Mouse (Mus musculus): ENCODE results near the gene Dexi. TPM values are rescaled to one million over a fixed set of nuclear protein-coding genes. Genes with fewer than 3 reads are reported as not detected.

Dexi gene
- total and polyA plus RNA-seq, 2 experiments: 8.9 to 70.0 TPM

- no peak overlapping the region for H3K27ac ChIP-seq (replicated peaks; ENCODE audit: insufficient read depth, low read depth, low read length)
- H3K79me2 ChIP-seq (ENCODE audit: control insufficient read depth, insufficient read depth, low read length): no peaks in the 10 kb centered on the region
- TF ChIP-seq POLR2A (IDR thresholded peaks at IDR 0.05; ENCODE audit: extremely low read depth, insufficient read depth, low read length): no peak
- no peak for TF ChIP-seq CTCF (IDR thresholded peaks at IDR 0.05; ENCODE audit: low read depth, low read length)
- H3K9ac ChIP-seq (ENCODE audit: low read depth, low read length): no peak overlapping the region
- H3K27me3 ChIP-seq (ENCODE audit: control insufficient read depth, insufficient read depth, low read length): no peaks in the 10 kb centered on the region
- DNase-seq (ENCODE audit: extremely low read depth, low read depth, low spot score): no peak
- no peak overlapping the region for H3K4me3 ChIP-seq (ENCODE audit: insufficient read depth, low read depth, low read length)
- peaks cover 41% of the 10 kb centered on the region for H3K36me3 ChIP-seq (ENCODE audit: control insufficient read depth, insufficient read depth, low read length)
- 76% methylated on average over 5 of the region's 5 CpGs for WGBS
- H3K4me1 ChIP-seq (ENCODE audit: control insufficient read depth, insufficient read depth, low read length): peaks cover 8% of the 10 kb centered on the region
Observed at GRCm38 (mm10) chr16:10577548-10577947, 34.7 kb upstream of the Dexi start.

GRCm38 (mm10) chr16:10575915-10576314, 33.1 kb upstream of the Dexi start:
- no peak overlapping the region for H3K4me3 ChIP-seq (ENCODE audit: insufficient read depth, low read depth, low read length)
- H3K4me1 ChIP-seq (ENCODE audit: control insufficient read depth, insufficient read depth, low read length): peaks cover 8% of the 10 kb centered on the region
- WGBS: 46% methylated on average over 4 of the region's 4 CpGs
- TF ChIP-seq POLR2A (IDR thresholded peaks at IDR 0.05; ENCODE audit: extremely low read depth, insufficient read depth, low read length) (no peak), CTCF (IDR thresholded peaks at IDR 0.05; ENCODE audit: low read depth, low read length) (no peak)
- no peaks in the 10 kb centered on the region for H3K79me2 ChIP-seq (ENCODE audit: control insufficient read depth, insufficient read depth, low read length)
- peak overlapping the region; percentile 7; the same call in 1 of the 2 replicates for H3K27ac ChIP-seq (replicated peaks; ENCODE audit: insufficient read depth, low read depth, low read length)
- DNase-seq (ENCODE audit: extremely low read depth, low read depth, low spot score): peak; percentile 77
- H3K36me3 ChIP-seq (ENCODE audit: control insufficient read depth, insufficient read depth, low read length): peaks cover 40% of the 10 kb centered on the region
- H3K27me3 ChIP-seq (ENCODE audit: control insufficient read depth, insufficient read depth, low read length): no peaks in the 10 kb centered on the region
- H3K9ac ChIP-seq (ENCODE audit: low read depth, low read length): no peak overlapping the region

GRCm38 (mm10) chr16:10574936-10575335, 32.1 kb upstream of the Dexi start:
- no peak for TF ChIP-seq CTCF (IDR thresholded peaks at IDR 0.05; ENCODE audit: low read depth, low read length)
- no peak for TF ChIP-seq POLR2A (IDR thresholded peaks at IDR 0.05; ENCODE audit: extremely low read depth, insufficient read depth, low read length)
- H3K4me1 ChIP-seq (ENCODE audit: control insufficient read depth, insufficient read depth, low read length): peaks cover 8% of the 10 kb centered on the region
- peaks cover 34% of the 10 kb centered on the region for H3K36me3 ChIP-seq (ENCODE audit: control insufficient read depth, insufficient read depth, low read length)
- 88% methylated on average over 2 of the region's 2 CpGs for WGBS
- DNase-seq (ENCODE audit: extremely low read depth, low read depth, low spot score): no peak
- H3K27me3 ChIP-seq (ENCODE audit: control insufficient read depth, insufficient read depth, low read length): no peaks in the 10 kb centered on the region
- H3K79me2 ChIP-seq (ENCODE audit: control insufficient read depth, insufficient read depth, low read length): no peaks in the 10 kb centered on the region
- no peak overlapping the region for H3K27ac ChIP-seq (replicated peaks; ENCODE audit: insufficient read depth, low read depth, low read length)
- H3K9ac ChIP-seq (ENCODE audit: low read depth, low read length): no peak overlapping the region
- no peak overlapping the region for H3K4me3 ChIP-seq (ENCODE audit: insufficient read depth, low read depth, low read length)

GRCm38 (mm10) chr16:10571820-10572219, 29.0 kb upstream of the Dexi start:
- Histone ChIP-seq H3K4me3 (ENCODE audit: insufficient read depth, low read depth, low read length) (no peak overlapping the region), H3K79me2 (ENCODE audit: control insufficient read depth, insufficient read depth, low read length) (no peaks in the 10 kb centered on the region), H3K4me1 (ENCODE audit: control insufficient read depth, insufficient read depth, low read length) (peaks cover 8% of the 10 kb centered on the region), H3K27me3 (ENCODE audit: control insufficient read depth, insufficient read depth, low read length) (no peaks in the 10 kb centered on the region), H3K36me3 (ENCODE audit: control insufficient read depth, insufficient read depth, low read length) (peaks cover 20% of the 10 kb centered on the region), H3K27ac (replicated peaks; ENCODE audit: insufficient read depth, low read depth, low read length) (no peak overlapping the region), H3K9ac (ENCODE audit: low read depth, low read length) (no peak overlapping the region)
- no peak for DNase-seq (ENCODE audit: extremely low read depth, low read depth, low spot score)
- WGBS: 82% methylated on average over 2 of the region's 2 CpGs
- TF ChIP-seq POLR2A (IDR thresholded peaks at IDR 0.05; ENCODE audit: extremely low read depth, insufficient read depth, low read length) (no peak), CTCF (IDR thresholded peaks at IDR 0.05; ENCODE audit: low read depth, low read length) (peak; percentile 52)

- Histone ChIP-seq H3K36me3 (ENCODE audit: control insufficient read depth, insufficient read depth, low read length) (peaks cover 20% of the 10 kb centered on the region), H3K4me3 (ENCODE audit: insufficient read depth, low read depth, low read length) (no peak overlapping the region), H3K9ac (ENCODE audit: low read depth, low read length) (no peak overlapping the region), H3K27me3 (ENCODE audit: control insufficient read depth, insufficient read depth, low read length) (no peaks in the 10 kb centered on the region), H3K4me1 (ENCODE audit: control insufficient read depth, insufficient read depth, low read length) (peaks cover 4% of the 10 kb centered on the region), H3K79me2 (ENCODE audit: control insufficient read depth, insufficient read depth, low read length) (no peaks in the 10 kb centered on the region), H3K27ac (replicated peaks; ENCODE audit: insufficient read depth, low read depth, low read length) (no peak overlapping the region)
- 97% methylated on average over 1 of the region's 1 CpGs for WGBS
- TF ChIP-seq POLR2A (IDR thresholded peaks at IDR 0.05; ENCODE audit: extremely low read depth, insufficient read depth, low read length) (no peak), CTCF (IDR thresholded peaks at IDR 0.05; ENCODE audit: low read depth, low read length) (no peak)
- DNase-seq (ENCODE audit: extremely low read depth, low read depth, low spot score): no peak
Observed at GRCm38 (mm10) chr16:10570708-10571107, 27.9 kb upstream of the Dexi start.

- H3K79me2 ChIP-seq (ENCODE audit: control insufficient read depth, insufficient read depth, low read length): no peaks in the 10 kb centered on the region
- DNase-seq (ENCODE audit: extremely low read depth, low read depth, low spot score): no peak
- H3K27ac ChIP-seq (replicated peaks; ENCODE audit: insufficient read depth, low read depth, low read length): no peak overlapping the region
- no peak overlapping the region for H3K9ac ChIP-seq (ENCODE audit: low read depth, low read length)
- no peaks in the 10 kb centered on the region for H3K4me1 ChIP-seq (ENCODE audit: control insufficient read depth, insufficient read depth, low read length)
- no peak overlapping the region for H3K4me3 ChIP-seq (ENCODE audit: insufficient read depth, low read depth, low read length)
- TF ChIP-seq POLR2A (IDR thresholded peaks at IDR 0.05; ENCODE audit: extremely low read depth, insufficient read depth, low read length): no peak
- TF ChIP-seq CTCF (IDR thresholded peaks at IDR 0.05; ENCODE audit: low read depth, low read length): no peak
- H3K27me3 ChIP-seq (ENCODE audit: control insufficient read depth, insufficient read depth, low read length): no peaks in the 10 kb centered on the region
- peaks cover 20% of the 10 kb centered on the region for H3K36me3 ChIP-seq (ENCODE audit: control insufficient read depth, insufficient read depth, low read length)
- WGBS: 83% methylated on average over 5 of the region's 5 CpGs
Observed at GRCm38 (mm10) chr16:10569809-10570395, 27.0 kb upstream of the Dexi start.
